Mouse (Mus musculus): ENCODE measurements at regions not wholly inside any gene's neighbourhood (a gene's known extent, or its start where the extent isn't known, plus 50 kb on each side); places are given as distances from the start of the nearest gene placed in this dataset.

DNA sequence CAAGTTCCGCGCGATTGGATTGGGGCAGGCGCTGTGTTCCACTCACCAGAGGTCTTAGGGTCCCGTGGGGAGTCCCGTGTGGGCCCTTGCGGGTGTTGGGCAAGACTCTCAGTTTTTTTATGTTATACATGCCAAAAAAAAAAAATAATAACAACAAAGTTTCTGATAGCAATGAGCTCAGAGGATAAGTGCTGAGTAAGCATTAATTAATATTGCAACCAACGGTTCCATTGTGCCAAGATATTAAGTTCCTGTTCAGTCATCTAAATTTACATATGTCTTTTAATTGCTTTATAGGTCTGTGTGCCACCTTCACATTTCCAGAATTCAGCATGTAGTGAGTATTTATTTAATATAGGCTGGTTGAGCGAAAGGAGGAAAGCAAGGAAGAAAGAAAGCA, 77.5 kb upstream of the Dmac1 start:
- no peak overlapping the region for H3K9ac ChIP-seq (ENCODE audit: low read depth, low read length)

DNA sequence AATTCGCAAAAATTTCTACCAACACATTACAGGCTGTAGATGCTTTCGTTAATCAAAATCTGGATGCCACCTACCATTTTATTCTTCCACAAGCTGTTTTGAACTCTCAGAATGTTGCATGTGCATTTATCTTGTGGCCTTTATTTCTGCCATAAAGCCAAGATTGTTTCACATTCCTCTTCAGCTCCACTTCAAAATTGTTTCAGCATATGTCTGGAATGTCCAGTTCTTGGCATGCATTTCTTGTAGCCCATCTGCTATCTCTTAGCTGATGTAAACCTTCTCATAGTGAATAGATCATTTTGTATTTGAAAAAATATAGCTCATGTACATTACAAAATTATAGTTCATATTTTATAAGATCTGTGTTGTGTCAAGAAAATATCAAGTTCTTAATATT, 56.4 kb upstream of the Dmac1 start:
- DNase-seq (ENCODE audit: low spot score) (no peak), ATAC-seq (ENCODE audit: low FRiP score) (no peak)
- H3K27ac ChIP-seq (ENCODE audit: low read depth, low read length), result no peak overlapping the region
- H3K4me2 ChIP-seq (replicated peaks; ENCODE audit: low read depth, low read length), result no peak overlapping the region
- H3K27me3 ChIP-seq (ENCODE audit: control insufficient read depth, insufficient read depth, low read length), result no peaks in the 10 kb centered on the region
- H3K9ac ChIP-seq (ENCODE audit: low read depth, low read length), result no peak overlapping the region
- WGBS, result 93% methylated on average over 2 of the region's 2 CpGs
- no peaks in the 10 kb centered on the region for H3K4me1 ChIP-seq (replicated peaks; ENCODE audit: control insufficient read depth, insufficient read depth, low read length)
- H3K4me3 ChIP-seq (ENCODE audit: low read depth, low read length), result no peak overlapping the region
- H3K9me3 ChIP-seq (ENCODE audit: control insufficient read depth, low read length), result no peaks in the 10 kb centered on the region
- H3K36me3 ChIP-seq (ENCODE audit: control insufficient read depth, insufficient read depth, low read length), result no peaks in the 10 kb centered on the region

More for the DNA sequence above, 77.5 kb upstream of the Dmac1 start:
- H3K27me3 ChIP-seq (ENCODE audit: control insufficient read depth, insufficient read depth, low read length), result no peaks in the 10 kb centered on the region
- WGBS, result 97% methylated on average over 5 of the region's 9 CpGs
- no peaks in the 10 kb centered on the region for H3K9me3 ChIP-seq (ENCODE audit: control insufficient read depth, low read length)
- DNase-seq (ENCODE audit: low spot score), result no peak
- no peak overlapping the region for H3K4me3 ChIP-seq (ENCODE audit: low read depth, low read length)
- H3K36me3 ChIP-seq (ENCODE audit: control insufficient read depth, insufficient read depth, low read length), result no peaks in the 10 kb centered on the region
- no peak overlapping the region for H3K27ac ChIP-seq (ENCODE audit: low read depth, low read length)
- no peaks in the 10 kb centered on the region for H3K4me1 ChIP-seq (replicated peaks; ENCODE audit: control insufficient read depth, insufficient read depth, low read length)
- ATAC-seq (ENCODE audit: low FRiP score), result no peak
- no peak overlapping the region for H3K4me2 ChIP-seq (replicated peaks; ENCODE audit: low read depth, low read length)

DNA sequence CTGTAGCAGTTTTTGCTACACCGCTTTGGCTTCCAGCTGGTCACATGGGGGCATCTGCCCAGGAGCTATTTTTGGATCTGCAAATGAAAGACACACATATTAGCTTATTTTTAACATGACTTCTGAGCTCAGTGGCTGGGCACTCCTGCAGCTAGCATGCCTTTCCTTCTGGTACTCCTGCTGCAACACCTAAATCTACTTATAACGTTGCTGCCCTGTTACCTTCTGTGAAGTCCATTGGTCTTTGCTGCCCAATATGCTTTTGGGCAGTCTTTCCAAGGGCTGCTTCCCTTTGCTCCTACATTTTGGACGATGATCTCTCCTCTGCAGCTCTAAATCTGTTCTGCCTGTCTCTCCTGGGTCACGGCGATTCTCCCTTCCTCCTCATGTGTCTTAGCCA, 54.7 kb upstream of the Dmac1 start:
- no peaks in the 10 kb centered on the region for H3K9me3 ChIP-seq (ENCODE audit: control insufficient read depth, low read length)
- DNase-seq (ENCODE audit: low spot score) (no peak), ATAC-seq (ENCODE audit: low FRiP score) (no peak)
- no peak overlapping the region for H3K27ac ChIP-seq (ENCODE audit: low read depth, low read length)
- H3K4me3 ChIP-seq (ENCODE audit: low read depth, low read length), result no peak overlapping the region
- no peak overlapping the region for H3K4me2 ChIP-seq (replicated peaks; ENCODE audit: low read depth, low read length)
- H3K4me1 ChIP-seq (replicated peaks; ENCODE audit: control insufficient read depth, insufficient read depth, low read length), result no peaks in the 10 kb centered on the region
- no peak overlapping the region for H3K9ac ChIP-seq (ENCODE audit: low read depth, low read length)
- no peaks in the 10 kb centered on the region for H3K27me3 ChIP-seq (ENCODE audit: control insufficient read depth, insufficient read depth, low read length)
- H3K36me3 ChIP-seq (ENCODE audit: control insufficient read depth, insufficient read depth, low read length), result no peaks in the 10 kb centered on the region
- 81% methylated on average over 5 of the region's 5 CpGs for WGBS

DNA sequence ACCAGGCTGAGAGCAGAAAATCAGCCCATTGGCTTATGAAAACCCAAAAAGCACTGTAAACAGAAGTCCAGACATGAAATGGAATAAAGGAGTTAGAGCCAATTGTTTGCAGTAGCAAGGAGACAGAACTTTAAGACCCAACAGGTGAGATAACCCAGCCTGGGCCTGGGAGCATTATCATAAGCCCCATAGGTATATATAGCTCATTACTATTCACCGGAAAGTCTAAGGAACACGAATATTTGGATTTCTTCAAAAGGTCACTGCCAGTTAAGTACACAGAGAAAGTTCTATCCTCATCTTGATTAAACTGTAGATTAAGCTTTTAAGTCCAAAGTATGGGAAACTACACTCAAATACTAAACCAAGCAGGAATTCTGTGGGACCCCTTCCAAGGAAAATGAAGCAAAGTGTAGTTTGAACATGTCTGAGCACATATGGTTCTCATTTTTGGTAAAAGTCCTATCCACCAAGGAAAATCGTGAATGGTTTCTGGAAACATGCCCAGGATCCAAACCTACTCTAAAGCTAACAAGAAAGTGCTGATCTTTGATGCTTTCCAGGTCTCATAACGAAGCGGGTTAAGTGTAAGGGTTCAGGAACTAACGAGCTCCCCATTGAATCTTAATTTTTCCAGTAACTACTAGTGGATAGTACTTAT, 51.5 kb upstream of the Dmac1 start:
- Histone ChIP-seq H3K9me3 (ENCODE audit: control insufficient read depth, low read length) (no peaks in the 10 kb centered on the region), H3K27me3 (ENCODE audit: control insufficient read depth, insufficient read depth, low read length) (no peaks in the 10 kb centered on the region), H3K36me3 (ENCODE audit: control insufficient read depth, insufficient read depth, low read length) (no peaks in the 10 kb centered on the region), H3K9ac (ENCODE audit: low read depth, low read length) (no peak overlapping the region), H3K4me2 (replicated peaks; ENCODE audit: low read depth, low read length) (no peak overlapping the region), H3K27ac (ENCODE audit: low read depth, low read length) (no peak overlapping the region), H3K4me3 (ENCODE audit: low read depth, low read length) (no peak overlapping the region), H3K4me1 (replicated peaks; ENCODE audit: control insufficient read depth, insufficient read depth, low read length) (no peaks in the 10 kb centered on the region)
- DNase-seq (ENCODE audit: low spot score) (peak; percentile 5), ATAC-seq (ENCODE audit: low FRiP score) (no peak)
- 74% methylated on average over 6 of the region's 6 CpGs for WGBS
